Mouse (Mus musculus) intestine, embryonic 14.5 days (tissue): ENCODE results near the gene Gorab. TPM values are rescaled to one million over a fixed set of nuclear protein-coding genes. Genes with fewer than 3 reads are reported as not detected.

ENCODE experiments used
- ATAC-seq: fragments of 200-750 bp; cut with Nextera tagmentation; replicated peaks from 2 replicates; pipeline ENCODE4 v1.8.0; 2017; ENCODE audit warnings: low read depth, moderate number of reproducible peaks, moderate TSS enrichment, moderate library complexity; ENCODE audit not compliant: low FRiP score, low TSS enrichment
- DNase-seq: peaks from one replicate; pipeline ENCODE4 v3.0.0-alpha.2; 2018; ENCODE audit warnings: low spot score
- H3K27ac ChIP-seq: fragments of 300-500 bp; sonication (generic); 2 replicates; pipeline ENCODE4 v1.5.1; 2014; ENCODE audit warnings: low read depth, mild to moderate bottlenecking, control low read depth
- H3K27me3 ChIP-seq: fragments of 300-500 bp; sonication (generic); replicated peaks from 2 replicates; pipeline ENCODE4 v1.6.1; 2014; ENCODE audit warnings: low read length, control low read depth; ENCODE audit not compliant: control insufficient read depth, insufficient read depth
- H3K36me3 ChIP-seq: fragments of 300-500 bp; sonication (generic); 2 replicates; pipeline ENCODE4 v1.6.1; 2014; ENCODE audit warnings: low read length, control low read depth; ENCODE audit not compliant: control insufficient read depth, insufficient read depth
- H3K4me1 ChIP-seq: fragments of 300-500 bp; sonication (generic); replicated peaks from 2 replicates; pipeline ENCODE4 v1.6.1; 2014; ENCODE audit warnings: low read length, control low read depth, mixed read lengths; ENCODE audit not compliant: control insufficient read depth, insufficient read depth
- H3K4me2 ChIP-seq: fragments of 300-500 bp; sonication (generic); 2 replicates; pipeline ENCODE4 v1.6.1; 2014; ENCODE audit warnings: low read length
- H3K4me3 ChIP-seq: fragments of 300-500 bp; sonication (generic); 2 replicates; pipeline ENCODE4 v1.5.1; 2014; ENCODE audit warnings: low read depth, low read length, control low read depth, mixed read lengths
- H3K9ac ChIP-seq: fragments of 300-500 bp; sonication (generic); 2 replicates; pipeline ENCODE4 v1.6.1; 2014; ENCODE audit warnings: mild to moderate bottlenecking, low read length
- H3K9me3 ChIP-seq: fragments of 300-500 bp; sonication (generic); 2 replicates; pipeline ENCODE4 v1.6.1; 2016; ENCODE audit warnings: low read length, control low read depth; ENCODE audit not compliant: control insufficient read depth
- WGBS: fragments of 180-500 bp; shearing (Covaris S2); extraction: QIAGEN DNeasy Blood & Tissue Kit; methylation state at CpG from one replicate; pipeline ENCODE4 v1.1.7; 2014; 5-methylcytosine and 5-hydroxymethylcytosine counted together
- polyA plus RNA-seq: library from polyadenylated mRNA; unstranded; fragments of >200 nt; fragmentation: Nextera tagmentation; extraction: Ambion mirVana; gene quantifications from 2 replicates; pipeline ENCODE4 v1.2.1, GENCODE M21; 2014

Gene Gorab
- polyA plus RNA-seq, 1 experiment from 2014 or later: 15.1 TPM

DNA sequence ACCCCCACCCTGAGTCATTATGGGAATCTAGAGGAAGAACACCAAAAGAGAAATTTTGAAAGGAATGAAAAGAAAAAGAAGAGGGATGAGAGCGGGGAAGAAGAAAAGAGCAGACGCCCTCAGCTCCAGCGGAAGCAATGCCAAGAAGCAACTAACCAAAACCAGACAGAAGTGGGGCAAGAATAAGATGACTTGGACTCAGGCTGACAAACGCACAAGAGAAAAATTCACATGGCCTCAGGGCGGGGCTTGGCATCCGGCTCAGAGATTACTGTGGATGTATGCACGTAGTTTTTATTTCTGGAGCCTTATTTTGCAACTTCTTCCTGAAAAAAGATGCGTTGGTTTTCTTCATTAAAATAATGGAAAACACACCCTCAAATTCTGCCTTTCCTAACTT is 41.3 kb downstream of the Gorab start:
- H3K4me1 ChIP-seq: 0 out of 2 replicates have a peak, but pooled peaks cover 4% of the 10 kb centered on the region
- no peak for ATAC-seq
- H3K36me3 ChIP-seq: no peaks in the 10 kb centered on the region
- no peaks in the 10 kb centered on the region for H3K9me3 ChIP-seq
- WGBS: 77% methylated on average over 8 of the region's 8 CpGs
- H3K4me2 ChIP-seq: no peak overlapping the region
- no peak overlapping the region for H3K9ac ChIP-seq
- H3K27me3 ChIP-seq: no peaks in the 10 kb centered on the region
- H3K4me3 ChIP-seq: no peak overlapping the region
- no peak for DNase-seq
- H3K27ac ChIP-seq: no peak overlapping the region

DNA sequence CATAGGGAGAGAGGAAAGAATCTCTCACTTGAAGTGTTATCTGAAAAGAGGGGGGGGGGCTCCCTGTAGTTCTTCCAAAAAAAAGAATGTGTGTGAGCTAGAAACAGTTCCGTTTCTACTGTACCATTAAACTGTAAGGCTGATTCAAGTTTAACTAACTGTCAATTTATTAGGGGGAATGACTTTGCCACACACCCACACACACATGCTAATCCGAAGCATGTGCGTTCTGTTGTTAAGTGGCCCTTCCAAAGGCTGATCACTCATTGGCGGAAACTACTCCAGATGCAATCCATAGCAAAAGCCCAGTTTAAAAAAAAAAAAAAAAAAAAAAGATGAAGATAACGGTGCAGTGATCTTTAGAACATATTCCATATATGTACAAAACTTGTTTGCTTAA is 42.1 kb downstream of the Gorab start:
- H3K9me3 ChIP-seq: no peaks in the 10 kb centered on the region
- no peak overlapping the region for H3K4me3 ChIP-seq
- no peak for DNase-seq
- H3K27ac ChIP-seq: 0 out of 2 replicates have a peak overlapping the region, but pooled peaks have one; percentile 11
- H3K4me1 ChIP-seq: 0 out of 2 replicates have a peak, but pooled peaks cover 4% of the 10 kb centered on the region
- H3K27me3 ChIP-seq: no peaks in the 10 kb centered on the region
- no peak for ATAC-seq
- WGBS: 57% methylated on average over 5 of the region's 5 CpGs
- H3K36me3 ChIP-seq: no peaks in the 10 kb centered on the region
- H3K9ac ChIP-seq: no peak overlapping the region
- no peak overlapping the region for H3K4me2 ChIP-seq

DNA sequence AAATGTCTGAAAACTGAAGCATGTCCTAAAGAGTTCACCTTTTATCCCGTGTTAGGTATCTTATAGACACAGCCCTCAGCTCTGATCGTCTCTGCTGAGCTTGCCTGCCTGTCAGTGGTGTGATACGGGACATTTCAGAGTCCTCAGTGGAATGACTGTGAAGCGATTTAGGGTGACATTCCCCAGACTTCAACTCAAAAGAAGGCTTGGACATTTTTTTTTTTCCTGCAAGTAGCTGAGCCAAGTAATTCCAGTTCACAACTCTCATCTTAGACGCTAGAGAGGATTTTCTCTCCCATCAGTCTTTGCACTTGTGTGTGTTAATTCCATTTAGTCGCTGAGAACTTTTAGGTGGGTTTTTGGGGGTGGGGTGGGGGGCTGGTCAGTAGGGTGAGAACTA is 42.7 kb downstream of the Gorab start:
- no peaks in the 10 kb centered on the region for H3K36me3 ChIP-seq
- no peaks in the 10 kb centered on the region for H3K27me3 ChIP-seq
- no peak overlapping the region for H3K4me2 ChIP-seq
- DNase-seq (no peak), ATAC-seq (no peak)
- 31% methylated on average over 6 of the region's 6 CpGs for WGBS
- H3K9me3 ChIP-seq: no peaks in the 10 kb centered on the region
- no peak overlapping the region for H3K9ac ChIP-seq
- H3K27ac ChIP-seq: 0 out of 2 replicates have a peak overlapping the region, but pooled peaks have one; percentile 11
- no peak overlapping the region for H3K4me3 ChIP-seq
- H3K4me1 ChIP-seq: 0 out of 2 replicates have a peak, but pooled peaks cover 4% of the 10 kb centered on the region

DNA sequence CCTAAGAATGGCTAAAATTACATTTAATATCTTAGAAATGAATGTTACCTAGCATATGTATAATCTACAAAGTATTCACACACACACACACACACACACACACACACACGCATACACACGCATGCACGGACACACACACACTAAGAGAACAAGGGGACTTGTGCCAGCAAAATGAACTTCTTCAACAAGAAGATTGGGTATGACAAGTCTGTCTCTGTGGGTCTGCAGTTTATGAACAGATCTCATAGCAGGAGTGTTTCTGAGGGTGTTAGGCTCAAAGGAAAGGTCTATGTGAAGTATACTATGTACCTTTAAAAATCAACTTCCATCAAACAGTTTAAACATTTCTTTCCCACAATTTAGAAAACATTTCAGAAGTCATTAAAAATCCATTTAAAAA is 43.9 kb downstream of the Gorab start:
- H3K27ac ChIP-seq: no peak overlapping the region
- H3K4me1 ChIP-seq: peaks cover 4% of the 10 kb centered on the region; the same call in 1 of the 2 replicates
- H3K9me3 ChIP-seq: no peaks in the 10 kb centered on the region
- no peak overlapping the region for H3K4me3 ChIP-seq
- ATAC-seq (no peak), DNase-seq (no peak)
- WGBS: 90% methylated on average over 3 of the region's 3 CpGs
- no peaks in the 10 kb centered on the region for H3K36me3 ChIP-seq
- H3K4me2 ChIP-seq: no peak overlapping the region
- no peaks in the 10 kb centered on the region for H3K27me3 ChIP-seq
- H3K9ac ChIP-seq: no peak overlapping the region

DNA sequence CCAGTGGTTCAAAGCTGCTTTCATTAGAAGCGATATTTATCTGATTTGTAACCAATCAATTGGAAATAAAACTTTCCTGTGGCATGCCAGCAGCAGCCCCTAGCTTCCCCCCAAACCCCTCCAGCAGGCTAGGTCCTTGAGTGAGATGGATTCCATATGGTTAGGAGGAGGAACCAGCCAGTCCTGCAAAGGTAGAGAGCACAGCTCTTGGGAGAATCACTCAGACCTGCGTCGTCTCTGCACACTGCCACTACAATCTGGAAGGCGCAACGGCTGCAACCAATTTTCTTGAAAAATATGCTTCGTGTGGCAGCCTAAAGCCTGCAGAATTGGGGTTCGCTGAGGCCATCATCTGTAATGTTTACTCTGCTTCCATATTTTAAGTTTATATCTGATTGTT is 45.3 kb downstream of the Gorab start:
- DNase-seq (no peak), ATAC-seq (no peak)
- Histone ChIP-seq H3K9ac (no peak overlapping the region), H3K4me2 (peak overlapping the region; percentile 28), H3K36me3 (no peaks in the 10 kb centered on the region), H3K4me1 (peaks cover 4% of the 10 kb centered on the region; the same call in 1 of the 2 replicates), H3K27ac (no peak overlapping the region), H3K9me3 (no peaks in the 10 kb centered on the region), H3K27me3 (no peaks in the 10 kb centered on the region), H3K4me3 (no peak overlapping the region)
- WGBS: 17% methylated on average over 7 of the region's 7 CpGs

DNA sequence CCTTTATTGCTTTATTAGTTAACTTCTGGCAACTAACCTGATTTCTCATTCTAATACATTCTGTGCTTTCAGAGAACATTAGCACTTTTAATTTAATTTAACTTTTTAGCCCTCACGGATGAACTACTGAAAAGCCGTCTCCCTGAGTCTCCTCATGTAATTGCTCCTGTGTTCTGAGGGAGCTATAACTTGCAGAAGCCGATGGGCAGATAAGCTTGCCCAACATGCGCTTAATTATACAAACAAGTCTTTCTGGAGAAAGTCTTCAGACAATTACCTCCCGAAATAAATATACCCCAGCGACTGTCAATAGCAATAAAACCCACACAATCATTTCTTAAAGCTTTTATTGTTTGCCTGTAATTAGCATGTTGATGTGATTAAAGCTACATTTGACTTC is 45.7 kb downstream of the Gorab start:
- Histone ChIP-seq H3K4me1 (peaks cover 4% of the 10 kb centered on the region; the same call in 1 of the 2 replicates), H3K4me3 (no peak overlapping the region), H3K4me2 (peak overlapping the region; percentile 28), H3K9me3 (no peaks in the 10 kb centered on the region), H3K9ac (no peak overlapping the region), H3K27me3 (no peaks in the 10 kb centered on the region), H3K36me3 (no peaks in the 10 kb centered on the region), H3K27ac (no peak overlapping the region)
- 11% methylated on average over 6 of the region's 6 CpGs for WGBS
- DNase-seq (no peak), ATAC-seq (no peak)

DNA sequence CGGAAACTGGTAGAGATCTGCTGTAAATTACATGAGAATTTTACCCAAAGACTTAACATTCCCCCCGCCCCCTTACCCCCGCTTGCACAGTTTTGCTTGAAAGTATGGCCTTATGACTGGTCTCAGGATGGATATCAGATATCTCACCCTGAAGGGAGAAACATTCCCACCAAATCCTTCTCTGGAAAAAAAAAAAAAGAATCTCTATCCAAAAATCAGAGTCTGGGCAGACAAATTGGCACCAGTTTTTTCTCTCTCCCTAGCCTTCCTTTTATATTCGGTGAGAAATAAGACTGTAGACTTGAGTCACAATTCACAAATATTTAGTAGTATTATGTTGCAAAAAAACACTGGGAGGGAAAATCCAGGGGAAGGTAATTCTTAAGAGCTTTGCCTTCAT is 47.3 kb downstream of the Gorab start:
- Histone ChIP-seq H3K4me1 (peaks cover 4% of the 10 kb centered on the region; the same call in 1 of the 2 replicates), H3K9ac (no peak overlapping the region), H3K27ac (no peak overlapping the region), H3K27me3 (no peaks in the 10 kb centered on the region), H3K4me2 (no peak overlapping the region), H3K36me3 (no peaks in the 10 kb centered on the region), H3K9me3 (no peaks in the 10 kb centered on the region), H3K4me3 (no peak overlapping the region)
- DNase-seq (no peak), ATAC-seq (no peak)
- 44% methylated on average over 4 of the region's 4 CpGs for WGBS

DNA sequence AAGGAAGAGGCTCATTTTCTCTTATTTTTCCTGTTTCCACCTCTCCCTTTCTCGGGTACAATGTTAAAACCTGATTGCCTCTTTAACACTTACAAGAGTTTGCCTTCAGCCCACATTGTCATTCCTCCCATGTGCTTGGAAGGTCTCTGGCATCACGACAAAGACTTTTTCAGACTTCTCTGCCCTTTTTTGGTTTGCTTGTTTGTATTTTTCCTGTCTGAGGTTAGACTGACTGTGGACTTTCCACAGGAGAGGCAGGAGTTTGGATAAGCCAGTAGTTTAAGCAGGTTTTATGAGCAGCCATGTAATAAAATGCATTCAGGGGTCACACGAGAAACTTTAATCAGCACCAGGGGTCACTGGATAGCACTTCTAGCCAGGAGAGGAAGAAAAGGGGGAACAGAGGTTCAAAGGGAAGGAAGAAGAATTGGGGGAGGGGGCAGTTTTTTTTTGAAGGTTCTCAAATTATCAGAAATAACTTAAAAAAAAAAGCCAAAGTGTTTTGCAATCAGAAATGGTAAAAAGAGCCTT is 47.8 kb downstream of the Gorab start:
- H3K9me3 ChIP-seq: no peaks in the 10 kb centered on the region
- H3K4me3 ChIP-seq: no peak overlapping the region
- H3K4me1 ChIP-seq: peaks cover 4% of the 10 kb centered on the region; the same call in 1 of the 2 replicates
- no peak for DNase-seq
- no peak overlapping the region for H3K9ac ChIP-seq
- H3K4me2 ChIP-seq: no peak overlapping the region
- no peak overlapping the region for H3K27ac ChIP-seq
- 14% methylated on average over 3 of the region's 3 CpGs for WGBS
- ATAC-seq: no peak
- H3K27me3 ChIP-seq: no peaks in the 10 kb centered on the region
- no peaks in the 10 kb centered on the region for H3K36me3 ChIP-seq

DNA sequence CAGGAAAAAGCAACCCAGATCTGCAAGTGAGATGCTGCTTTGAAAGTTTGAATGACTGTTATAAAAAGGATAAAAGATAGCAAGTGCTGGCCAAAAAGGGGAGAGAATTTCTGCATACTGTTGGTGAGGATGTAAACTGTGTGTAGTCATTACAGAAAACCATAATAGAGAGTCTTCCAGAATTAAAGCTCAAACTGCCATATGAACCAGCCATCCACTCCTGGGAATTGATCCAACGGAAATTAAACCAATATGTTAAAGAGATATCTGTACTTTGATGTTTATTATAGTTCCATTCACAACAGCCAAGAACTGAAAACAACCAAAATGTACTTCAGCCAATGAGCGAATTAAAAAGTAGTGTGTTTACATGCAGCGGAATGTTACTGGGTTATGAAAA is 52.5 kb downstream of the Gorab start:
- Histone ChIP-seq H3K4me1 (no peaks in the 10 kb centered on the region; the same call in 1 of the 2 replicates), H3K9me3 (no peaks in the 10 kb centered on the region), H3K4me3 (no peak overlapping the region), H3K4me2 (no peak overlapping the region), H3K27me3 (no peaks in the 10 kb centered on the region), H3K27ac (no peak overlapping the region), H3K36me3 (no peaks in the 10 kb centered on the region), H3K9ac (no peak overlapping the region)
- DNase-seq (no peak), ATAC-seq (no peak)
- 84% methylated on average over 3 of the region's 3 CpGs for WGBS
